Mouse (Mus musculus): ENCODE data around the gene Trpm3.

GRCm38 (mm10) chr19:22994531-22994930, 855.7 kb downstream of the Trpm3 start:
- TF ChIP-seq CTCF (IDR thresholded peaks at IDR 0.05; ENCODE audit: insufficient read depth, low read length) (no peak), POLR2A (IDR thresholded peaks at IDR 0.05; ENCODE audit: borderline replicate concordance, extremely low read depth, low read depth, low read length) (no peak)

Measured in lung, adult 2 months (tissue).